Mouse (Mus musculus): ENCODE results near the gene Elmo3.

The Elmo3 gene

DNA sequence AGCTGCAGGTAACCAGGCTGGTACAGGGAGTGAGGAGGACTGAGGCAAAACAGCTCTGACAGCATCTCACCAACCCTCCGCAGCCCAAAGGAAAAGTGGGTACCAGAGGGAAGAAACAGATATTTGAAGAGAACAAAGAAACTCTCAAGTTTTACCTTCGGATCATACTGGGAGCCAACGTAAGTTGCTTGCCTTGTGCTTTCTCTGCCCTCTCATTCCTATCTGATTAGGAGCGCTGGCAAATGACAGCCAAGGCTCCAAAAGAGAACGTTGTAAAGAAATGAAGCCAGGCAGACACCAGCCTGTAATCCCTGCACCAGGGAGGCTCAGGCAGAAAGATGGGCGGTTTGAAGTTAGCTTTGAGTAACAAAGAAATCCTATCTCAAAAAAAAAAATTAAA is 21.6 kb downstream of the Elmo3 start:
- DNase-seq (ENCODE audit: low read depth, low spot score) = no peak

DNA sequence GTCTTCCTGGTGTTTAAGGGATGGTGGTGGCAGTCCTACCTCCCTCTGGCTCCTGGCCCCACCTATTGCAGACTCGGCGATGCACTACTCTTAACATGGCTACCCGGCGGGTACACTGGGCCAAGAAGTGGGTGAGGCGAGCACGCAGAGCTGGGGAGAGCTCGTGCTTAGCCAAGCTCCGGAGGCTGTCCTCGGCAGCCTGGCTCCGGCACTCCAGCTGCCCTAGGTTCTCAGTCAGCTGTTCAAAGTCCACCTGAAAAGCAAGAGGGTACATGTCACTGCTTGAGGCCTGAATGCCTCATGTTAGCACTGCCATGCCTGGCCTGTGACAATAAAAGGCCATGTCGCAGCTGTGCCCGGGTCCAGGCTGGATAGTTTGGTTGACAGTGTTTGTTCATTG is 24.9 kb downstream of the Elmo3 start:
- no peak for DNase-seq (ENCODE audit: low read depth, low spot score)

DNA sequence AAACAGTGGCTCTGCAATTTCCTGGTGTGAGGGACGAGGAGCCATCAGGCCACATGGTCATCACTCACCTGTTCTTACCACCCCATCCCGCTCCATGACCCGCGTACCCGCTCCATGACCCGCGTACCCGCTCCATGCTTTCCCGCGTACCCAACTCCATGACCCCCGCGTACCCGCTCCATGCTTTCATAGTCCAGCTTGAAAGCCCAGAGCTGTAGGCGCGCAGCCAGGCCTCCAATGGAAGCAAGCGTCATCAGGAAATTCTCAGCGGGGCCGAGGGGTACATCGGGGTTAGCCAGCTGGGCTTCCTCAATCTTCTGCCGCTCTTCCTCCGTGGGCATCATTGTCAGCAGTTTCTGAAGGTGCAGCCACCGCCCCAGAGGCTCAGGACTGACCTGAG is 26.1 kb downstream of the Elmo3 start:
- no peak for DNase-seq (ENCODE audit: low read depth, low spot score)

GRCm38 (mm10) chr8:105331931-105332330 is 26.5 kb downstream of the Elmo3 start:
- DNase-seq (ENCODE audit: low read depth, low spot score) = no peak

- no peak for DNase-seq (ENCODE audit: low read depth, low spot score)
Measured at GRCm38 (mm10) chr8:105332523-105332922, 27.1 kb downstream of the Elmo3 start.

GRCm38 (mm10) chr8:105336373-105337130 is 31.2 kb downstream of the Elmo3 start:
- no peak for DNase-seq (ENCODE audit: low read depth, low spot score)

DNA sequence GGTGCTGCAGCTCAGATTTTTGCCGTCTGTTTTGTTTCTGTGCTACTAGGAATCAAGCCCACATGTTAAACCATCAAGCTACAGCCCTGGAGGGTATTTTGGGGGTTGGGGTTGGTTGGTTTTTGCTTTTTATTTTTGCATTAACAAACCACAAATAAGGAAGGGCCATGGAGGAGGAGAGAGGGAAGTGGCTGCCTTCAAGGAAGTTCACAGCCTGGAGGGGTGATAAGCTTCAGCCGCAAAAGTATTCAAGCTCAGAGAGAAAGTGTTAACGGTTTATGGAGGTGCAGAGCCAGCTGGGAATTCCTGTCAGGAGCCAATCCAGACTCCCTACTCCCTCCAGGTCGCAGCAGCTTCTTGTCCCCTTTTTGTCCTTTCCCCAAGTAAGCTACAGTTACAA is 33.6 kb downstream of the Elmo3 start:
- no peak for DNase-seq (ENCODE audit: low read depth, low spot score)

DNA sequence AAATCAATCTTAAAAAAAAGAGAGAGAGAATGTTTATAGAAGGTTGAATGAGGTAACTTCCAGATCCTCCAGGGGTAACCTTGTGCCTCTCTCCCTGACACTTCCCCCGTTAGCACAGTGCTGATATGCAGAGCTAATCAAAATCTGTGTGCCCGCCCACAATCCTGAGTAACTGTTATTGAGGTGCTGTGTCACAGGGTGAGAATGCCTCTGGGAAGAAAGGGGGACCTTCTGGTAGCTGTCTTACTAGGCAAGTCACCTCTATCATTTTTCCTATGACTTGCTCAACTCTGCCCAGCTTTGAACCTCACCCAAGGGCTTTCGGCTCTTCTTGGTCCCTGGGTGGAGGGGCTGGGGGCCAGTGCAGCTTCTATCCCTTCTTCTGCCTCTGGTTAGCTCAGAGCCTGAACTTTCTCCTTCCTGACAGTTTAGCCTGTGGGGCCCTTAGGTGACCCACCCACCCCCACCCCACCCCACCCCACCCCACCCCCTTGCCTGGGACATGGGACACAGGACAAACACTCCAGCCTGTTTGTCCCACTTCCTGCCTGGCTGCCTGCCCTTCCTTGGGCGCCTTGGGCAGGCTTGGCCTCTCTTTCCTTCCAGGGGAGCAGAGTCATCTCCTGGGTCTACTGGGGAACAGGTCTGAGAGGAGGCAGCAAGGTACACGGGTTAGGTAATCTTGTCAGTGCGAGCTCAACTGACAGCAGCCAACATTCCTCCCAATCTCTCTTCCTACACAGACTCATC is 34.7 kb downstream of the Elmo3 start:
- no peak for DNase-seq (ENCODE audit: low read depth, low spot score)

DNA sequence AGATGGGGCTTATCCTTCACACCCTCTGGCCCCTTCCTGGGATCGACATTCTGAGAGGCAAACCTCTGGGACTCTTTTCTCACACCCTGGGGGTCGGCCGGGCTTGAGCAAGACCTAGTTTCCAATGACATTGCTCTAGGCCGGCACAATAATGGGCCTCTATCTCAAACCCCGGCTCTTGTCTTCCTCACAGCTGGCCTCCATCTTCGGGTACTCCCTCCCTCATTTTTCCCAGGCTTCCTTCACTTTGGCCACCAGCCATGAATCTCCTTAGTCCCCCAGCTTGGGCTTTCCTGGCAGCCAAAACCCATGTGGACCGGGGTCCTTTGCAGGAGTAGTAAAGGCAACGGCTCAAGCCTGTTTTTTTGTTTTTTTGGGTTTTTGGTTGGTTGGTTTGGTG is 36.0 kb downstream of the Elmo3 start:
- DNase-seq (ENCODE audit: low read depth, low spot score) = no peak

DNA sequence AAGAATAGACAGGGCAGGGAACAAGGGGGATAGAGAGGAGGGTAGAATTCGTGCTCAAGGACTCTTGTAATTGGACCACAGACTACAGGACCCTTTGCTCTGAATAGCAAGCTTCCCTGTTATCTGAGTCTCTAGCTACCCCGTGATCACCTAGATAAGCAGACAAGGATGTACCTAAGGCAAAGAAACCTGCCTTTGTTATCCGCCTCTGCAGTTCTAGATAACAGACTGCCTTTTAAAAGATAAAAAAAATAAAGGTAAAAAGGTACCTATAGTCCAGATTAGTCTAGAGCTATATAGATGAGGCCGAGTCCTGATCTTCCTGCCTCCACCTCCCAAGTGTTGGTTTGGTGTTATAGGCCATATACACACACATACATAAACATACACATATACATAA is 37.4 kb downstream of the Elmo3 start:
- DNase-seq (ENCODE audit: low read depth, low spot score) = no peak

- DNase-seq (ENCODE audit: low read depth, low spot score) = no peak
Measured at GRCm38 (mm10) chr8:105343791-105344574, 38.6 kb downstream of the Elmo3 start.

- no peak for DNase-seq (ENCODE audit: low read depth, low spot score)
Measured at GRCm38 (mm10) chr8:105345061-105345975, 39.9 kb downstream of the Elmo3 start.

DNA sequence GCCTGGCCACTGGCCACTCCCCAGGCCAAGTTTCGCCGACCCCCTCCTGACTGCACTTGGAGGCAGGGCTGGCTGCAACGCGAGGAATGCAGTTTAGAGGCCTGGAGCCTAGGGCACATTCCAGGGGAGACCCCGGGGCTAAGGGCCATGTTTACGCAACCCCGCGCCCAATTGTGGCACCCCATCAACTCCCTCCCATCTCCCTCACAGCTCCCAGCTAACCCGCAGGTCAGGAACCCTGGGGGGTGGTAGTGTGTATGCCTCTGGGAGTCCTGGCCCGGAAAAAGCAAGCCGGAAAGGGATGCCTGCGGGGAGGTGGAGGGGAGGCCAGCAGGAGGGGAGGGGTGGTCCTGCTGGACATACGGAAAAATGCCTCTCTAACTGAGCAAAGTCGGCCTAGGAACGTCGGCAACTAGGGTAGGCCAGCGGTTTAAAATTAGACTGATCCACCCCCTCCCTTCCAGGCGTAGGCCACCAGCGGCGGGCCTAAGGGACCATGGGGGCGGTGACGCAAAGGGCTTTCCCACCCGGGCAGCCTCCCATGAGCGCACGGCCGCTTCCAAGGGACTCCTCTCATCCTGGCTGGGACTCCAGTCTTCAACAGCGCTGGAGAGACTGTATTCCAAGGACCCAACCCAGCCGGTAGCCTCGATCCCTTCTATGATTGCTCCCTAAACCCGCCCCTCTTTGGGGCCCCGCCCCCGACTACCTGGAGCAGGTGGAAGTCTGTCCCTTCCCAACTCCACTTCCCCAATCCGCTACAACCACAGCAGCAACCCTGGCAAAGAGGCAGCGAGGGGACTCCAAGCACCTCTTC is 41.4 kb downstream of the Elmo3 start:
- no peak for DNase-seq (ENCODE audit: low read depth, low spot score)

DNA sequence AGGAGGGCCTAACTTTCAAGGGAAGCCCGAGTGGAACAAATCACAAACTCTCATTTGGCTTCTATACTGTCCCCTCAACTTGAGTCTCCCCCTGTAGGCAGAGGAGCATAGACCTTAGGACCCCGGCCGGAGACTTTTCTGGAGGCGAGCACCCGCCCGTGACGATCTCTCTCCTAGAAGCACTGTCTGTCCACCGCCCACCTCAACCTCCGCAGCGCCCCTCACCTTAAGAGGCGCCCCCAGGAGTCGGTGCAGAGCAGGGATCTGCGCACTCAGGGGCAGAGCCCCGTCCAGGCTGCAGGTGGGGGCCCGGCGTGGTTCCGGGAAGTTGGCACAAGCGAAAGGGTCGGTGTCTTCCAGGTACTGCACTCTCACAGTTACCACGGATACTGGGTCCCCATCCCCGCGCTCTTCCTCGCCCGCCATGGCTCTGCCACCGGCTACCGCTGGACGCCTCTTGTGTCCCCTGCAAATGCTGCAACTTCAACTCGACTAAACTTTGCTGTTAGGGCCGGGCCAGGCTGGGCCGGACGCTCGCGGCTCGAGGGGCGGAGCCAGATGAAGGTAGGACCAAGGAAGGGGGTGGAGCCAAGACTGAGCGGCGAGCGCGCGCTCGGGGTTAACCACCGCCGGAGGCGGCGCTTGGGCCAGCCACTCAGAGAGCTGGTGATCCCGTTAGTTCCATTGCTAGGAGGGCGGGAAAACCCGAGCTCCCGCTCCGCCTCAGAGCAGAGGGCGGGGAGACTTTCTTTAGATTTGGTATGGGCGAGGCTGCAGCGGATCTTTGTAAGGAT is 42.2 kb downstream of the Elmo3 start, which contains the start of gene Fhod1:
Fhod1 (minus strand) TSS at position 526 of the 794 bp plus-strand sequence.
- peak; percentile 79 for DNase-seq (ENCODE audit: low read depth, low spot score)

GRCm38 (mm10) chr8:105348450-105349095 is 43.2 kb downstream of the Elmo3 start, which contains the start of gene Slc9a5:
TSS of gene Slc9a5 (plus strand) at chr8:105348843.
- no peak for DNase-seq (ENCODE audit: low read depth, low spot score)

DNA sequence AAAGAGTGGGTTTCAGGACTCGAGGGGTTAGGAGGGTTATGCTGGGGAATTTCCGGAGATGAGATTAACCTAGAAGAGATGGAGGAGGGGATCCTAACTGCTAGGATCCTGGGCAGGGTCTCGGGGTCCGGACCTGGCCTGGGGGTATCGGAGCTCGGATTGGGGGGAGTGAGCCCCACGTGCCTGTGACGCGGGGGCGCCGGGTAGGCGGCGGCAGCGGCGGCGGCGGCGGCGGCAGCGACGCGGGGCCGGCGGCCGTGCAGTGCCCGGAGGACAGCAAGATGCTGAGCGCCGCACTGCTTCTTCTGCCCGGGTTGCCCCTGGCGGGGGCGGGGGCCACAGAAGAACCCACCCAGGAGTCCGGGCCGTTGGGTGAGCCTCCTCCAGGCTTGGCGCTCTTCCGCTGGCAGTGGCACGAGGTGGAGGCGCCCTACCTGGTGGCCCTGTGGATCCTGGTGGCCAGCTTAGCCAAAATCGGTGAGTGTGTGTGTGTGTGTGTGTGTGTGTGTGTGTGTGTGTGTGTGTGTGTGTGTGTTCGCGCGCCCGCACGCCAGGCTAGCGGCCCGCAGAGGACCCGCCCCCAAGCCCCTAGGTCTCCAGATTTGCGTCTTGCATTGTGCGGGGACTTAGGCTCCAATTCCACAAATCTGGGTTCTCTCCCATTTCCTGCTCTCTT is 43.8 kb downstream of the Elmo3 start:
- no peak for DNase-seq (ENCODE audit: low read depth, low spot score)

GRCm38 (mm10) chr8:105350186-105350585 is 44.8 kb downstream of the Elmo3 start:
- DNase-seq (ENCODE audit: low read depth, low spot score) = no peak

GRCm38 (mm10) chr8:105353583-105354135 is 48.3 kb downstream of the Elmo3 start:
- no peak for DNase-seq (ENCODE audit: low read depth, low spot score)
